Mouse (Mus musculus) cerebellum, adult 2 months (tissue): ENCODE results near the gene Elmo2.

Source experiments
- CTCF ChIP-seq: fragments of 200-500 bp; IDR thresholded peaks from 2 replicates; pipeline ENCODE4 v1.5.1; 2011; ENCODE audit warnings: low read depth, mild to moderate bottlenecking, control low read depth, low read length, moderate library complexity, borderline replicate concordance; ENCODE audit not compliant: insufficient read depth
- POLR2A ChIP-seq: fragments of 200-500 bp; IDR thresholded peaks from 2 replicates; pipeline ENCODE4 v1.6.1; 2011; ENCODE audit warnings: low read length, control low read depth, borderline replicate concordance; ENCODE audit not compliant: insufficient read depth

- TF ChIP-seq POLR2A = no peak
- no peak for TF ChIP-seq CTCF
Measured at GRCm38 (mm10) chr2:165270858-165271257, 55.4 kb downstream of the Elmo2 start.
